Mouse (Mus musculus) forebrain, embryonic 14.5 days (tissue): ENCODE data around the gene Il1f8. TPM values are rescaled to one million over a fixed set of nuclear protein-coding genes. Genes with fewer than 3 reads are reported as not detected.

Source experiments
- ATAC-seq: fragments of 200-750 bp; cut with Nextera tagmentation; 2 replicates; pipeline ENCODE4 v1.8.0; 2017; ENCODE audit warnings: mild to moderate bottlenecking, moderate library complexity
- DNase-seq: peaks from one replicate; pipeline ENCODE4 v3.0.0-alpha.2; 2015; ENCODE audit warnings: low spot score
- H3K27ac ChIP-seq: fragments of 300-500 bp; sonication (generic); 2 replicates; pipeline ENCODE4 v1.5.1; 2014; ENCODE audit warnings: low read depth, mild to moderate bottlenecking, control low read depth, low read length, moderate library complexity
- H3K27me3 ChIP-seq: fragments of 300-500 bp; sonication (generic); replicated peaks from 2 replicates; pipeline ENCODE4 v1.6.1; 2014; ENCODE audit warnings: low read length, control low read depth, mixed read lengths; ENCODE audit not compliant: control insufficient read depth, insufficient read depth
- H3K36me3 ChIP-seq: fragments of 300-500 bp; sonication (generic); 2 replicates; pipeline ENCODE4 v1.6.1; 2014; ENCODE audit warnings: low read length, control low read depth; ENCODE audit not compliant: control insufficient read depth, insufficient read depth
- H3K4me1 ChIP-seq: fragments of 300-500 bp; sonication (generic); 2 replicates; pipeline ENCODE4 v1.6.1; 2014; ENCODE audit warnings: antibody characterized with exemption, low read length, control low read depth; ENCODE audit not compliant: control insufficient read depth, insufficient read depth
- H3K4me2 ChIP-seq: fragments of 300-500 bp; sonication (generic); 2 replicates; pipeline ENCODE4 v1.6.1; 2014; ENCODE audit warnings: mild to moderate bottlenecking, control low read depth, low read length
- H3K4me3 ChIP-seq: fragments of 300-500 bp; sonication (generic); 2 replicates; pipeline ENCODE4 v1.5.1; 2014; ENCODE audit warnings: low read depth, low read length, control low read depth
- H3K9ac ChIP-seq: fragments of 300-500 bp; sonication (generic); 2 replicates; pipeline ENCODE4 v1.6.1; 2014; ENCODE audit warnings: mild to moderate bottlenecking, low read length, control low read depth, moderate library complexity
- H3K9me3 ChIP-seq: fragments of 300-500 bp; sonication (generic); replicated peaks from 2 replicates; pipeline ENCODE4 v1.6.1; 2016; ENCODE audit warnings: low read length, control low read depth, mixed read lengths; ENCODE audit not compliant: control insufficient read depth
- WGBS: fragments of 180-500 bp; shearing (Covaris S2); extraction: QIAGEN DNeasy Blood & Tissue Kit; methylation state at CpG from one replicate; pipeline ENCODE4 v1.1.7; 2014; 5-methylcytosine and 5-hydroxymethylcytosine counted together
- polyA plus RNA-seq: library from polyadenylated mRNA; unstranded; fragments of >200 nt; fragmentation: Nextera tagmentation; extraction: Ambion mirVana; gene quantifications from 2 replicates; pipeline ENCODE4 v1.2.1, GENCODE M21; 2014

The Il1f8 gene
- polyA plus RNA-seq, 1 experiment from 2014 or later, result not detected

GRCm38 (mm10) chr2:24188189-24188588 lies 35.2 kb downstream of the Il1f8 start:
- no peak overlapping the region for H3K9ac ChIP-seq
- no peak overlapping the region for H3K4me3 ChIP-seq
- ATAC-seq (no peak), DNase-seq (no peak)
- no peak overlapping the region for H3K27ac ChIP-seq
- 52% methylated on average over 1 of the region's 1 CpGs for WGBS
- no peaks in the 10 kb centered on the region for H3K36me3 ChIP-seq
- H3K27me3 ChIP-seq, result no peaks in the 10 kb centered on the region
- H3K9me3 ChIP-seq, result no peaks in the 10 kb centered on the region
- no peaks in the 10 kb centered on the region for H3K4me1 ChIP-seq
- H3K4me2 ChIP-seq, result no peak overlapping the region

Other genes with a start within 250 kb of the Il1f8 start
- gene Hnmt, start 103.8 kb upstream of the Il1f8 start, polyA plus RNA-seq, result 3.9 and 5.0 TPM in 2 replicates
- not detected in 2 replicates for gene Tbpl2, start 56.6 kb upstream of the Il1f8 start, polyA plus RNA-seq
- gene Il1f9, start 33.3 kb downstream of the Il1f8 start, polyA plus RNA-seq, result not detected in 2 replicates
- not detected in 2 replicates for gene Il1f6, start 62.3 kb downstream of the Il1f8 start, polyA plus RNA-seq
- not detected in 2 replicates for gene Il1f5, start 123.8 kb downstream of the Il1f8 start, polyA plus RNA-seq
- gene Il1f10, start 138.0 kb downstream of the Il1f8 start, polyA plus RNA-seq, result not detected in 2 replicates
- gene Il1rn, start 183.7 kb downstream of the Il1f8 start, polyA plus RNA-seq, result 0.09 TPM in 1 of 2 replicates, not detected in the other
- 0.39 and 0.84 TPM in 2 replicates for gene Psd4, start 214.4 kb downstream of the Il1f8 start, polyA plus RNA-seq